Mouse (Mus musculus) liver, adult 2 months (tissue): ENCODE data around the gene Cep250. TPM values are rescaled to one million over a fixed set of nuclear protein-coding genes. Genes with fewer than 3 reads are reported as not detected.

Experiments used
- DNase-seq: peaks from one replicate; pipeline ENCODE4 v3.0.0-alpha.2; 2011; ENCODE audit warnings: low read depth, low spot score; ENCODE audit errors: extremely low read depth
- H3K27ac ChIP-seq: fragments of 200-500 bp; replicated peaks from 2 replicates; pipeline ENCODE4 v1.5.1; 2012; ENCODE audit warnings: low read depth, mild to moderate bottlenecking, control low read depth, inconsistent platforms, low read length; ENCODE audit not compliant: insufficient read depth
- H3K27me3 ChIP-seq: fragments of 200-500 bp; 2 replicates; pipeline ENCODE4 v1.6.1; 2012; ENCODE audit warnings: mild to moderate bottlenecking, moderate library complexity, low read length, inconsistent platforms; ENCODE audit not compliant: control insufficient read depth, insufficient read depth
- H3K36me3 ChIP-seq: fragments of 200-500 bp; 2 replicates; pipeline ENCODE4 v1.6.1; 2012; ENCODE audit warnings: low read length, inconsistent platforms; ENCODE audit not compliant: control insufficient read depth, insufficient read depth
- H3K4me1 ChIP-seq: fragments of 200-500 bp; 2 replicates; pipeline ENCODE4 v1.6.1; 2011; ENCODE audit warnings: low read length; ENCODE audit not compliant: control insufficient read depth, insufficient read depth
- H3K4me3 ChIP-seq: fragments of 200-500 bp; 2 replicates; pipeline ENCODE4 v1.5.1; 2011; ENCODE audit warnings: low read depth, mild to moderate bottlenecking, control low read depth, low read length, moderate library complexity; ENCODE audit not compliant: insufficient read depth
- H3K79me2 ChIP-seq: fragments of 200-500 bp; 2 replicates; pipeline ENCODE4 v1.6.1; 2012; ENCODE audit warnings: inconsistent platforms, mild to moderate bottlenecking, low read length, moderate library complexity; ENCODE audit not compliant: control insufficient read depth, insufficient read depth
- H3K9ac ChIP-seq: fragments of 200-500 bp; 2 replicates; pipeline ENCODE4 v1.6.1; 2012; ENCODE audit warnings: low read depth, mild to moderate bottlenecking, control low read depth, inconsistent platforms, low read length
- CTCF ChIP-seq: fragments of 200-500 bp; IDR thresholded peaks from 2 replicates; pipeline ENCODE4 v1.5.1; 2011; ENCODE audit warnings: low read depth, low read length, control low read depth
- POLR2A ChIP-seq: fragments of 200-500 bp; IDR thresholded peaks from 2 replicates; pipeline ENCODE4 v1.6.1; 2011; ENCODE audit warnings: low read length, control low read depth; ENCODE audit not compliant: insufficient read depth; ENCODE audit errors: extremely low read depth
- WGBS: fragments of 180-500 bp; shearing (Covaris S2); methylation state at CpG from one replicate; pipeline ENCODE4 v1.1.7; 2018; 5-methylcytosine and 5-hydroxymethylcytosine counted together
- polyA plus RNA-seq: library from polyadenylated mRNA; depleted of rRNA; stranded (reverse); fragments of >200 nt; gene quantifications from 2 replicates; pipeline ENCODE4 v1.2.3, GENCODE M21; 2012
- total RNA-seq: library from RNA; depleted of rRNA; stranded (reverse); fragments of >200 nt; gene quantifications from 2 replicates; pipeline ENCODE4 v1.2.3, GENCODE M21; 2014

The Cep250 gene
- total and polyA plus RNA-seq, 2 experiments = 2.3 to 2.5 TPM

- 90% methylated on average over 14 of the region's 14 CpGs for WGBS
- Histone ChIP-seq H3K4me1 (no peaks in the 10 kb centered on the region), H3K79me2 (no peaks in the 10 kb centered on the region), H3K4me3 (no peak overlapping the region), H3K27ac (no peak overlapping the region), H3K27me3 (no peaks in the 10 kb centered on the region), H3K9ac (no peak overlapping the region), H3K36me3 (peaks cover 42% of the 10 kb centered on the region)
- TF ChIP-seq POLR2A = no peak
- no peak for TF ChIP-seq CTCF
- DNase-seq = no peak
Observed at GRCm38 (mm10) chr2:155974087-155974731, 18.0 kb downstream of the Cep250 start.

- WGBS = 77% methylated on average over 5 of the region's 5 CpGs
- Histone ChIP-seq H3K4me1 (no peaks in the 10 kb centered on the region), H3K36me3 (peaks cover 44% of the 10 kb centered on the region), H3K27me3 (no peaks in the 10 kb centered on the region), H3K27ac (no peak overlapping the region), H3K79me2 (no peaks in the 10 kb centered on the region), H3K9ac (0 out of 2 replicates have a peak overlapping the region, but pooled peaks have one; percentile 27), H3K4me3 (peak overlapping the region; percentile 27; the same call in 1 of the 2 replicates)
- peak; percentile 22 for DNase-seq
- TF ChIP-seq POLR2A (no peak), CTCF (no peak)
Observed at GRCm38 (mm10) chr2:155979328-155979991, 23.2 kb downstream of the Cep250 start.

- TF ChIP-seq POLR2A (no peak), CTCF (no peak)
- Histone ChIP-seq H3K36me3 (peaks cover 32% of the 10 kb centered on the region), H3K27ac (no peak overlapping the region), H3K79me2 (no peaks in the 10 kb centered on the region), H3K9ac (no peak overlapping the region), H3K27me3 (no peaks in the 10 kb centered on the region), H3K4me1 (no peaks in the 10 kb centered on the region), H3K4me3 (no peak overlapping the region)
- WGBS = 88% methylated on average over 7 of the region's 7 CpGs
- DNase-seq = no peak
Observed at GRCm38 (mm10) chr2:155985776-155986175, 29.5 kb downstream of the Cep250 start.

GRCm38 (mm10) chr2:155987131-155987530, 30.9 kb downstream of the Cep250 start:
- Histone ChIP-seq H3K9ac (no peak overlapping the region), H3K79me2 (no peaks in the 10 kb centered on the region), H3K36me3 (peaks cover 21% of the 10 kb centered on the region), H3K27me3 (no peaks in the 10 kb centered on the region), H3K4me3 (no peak overlapping the region), H3K27ac (no peak overlapping the region), H3K4me1 (no peaks in the 10 kb centered on the region)
- TF ChIP-seq POLR2A = no peak
- no peak for TF ChIP-seq CTCF
- WGBS = 98% methylated on average over 6 of the region's 6 CpGs
- no peak for DNase-seq

GRCm38 (mm10) chr2:155989085-155989484, 32.8 kb downstream of the Cep250 start:
- TF ChIP-seq CTCF (no peak), POLR2A (no peak)
- 89% methylated on average over 4 of the region's 4 CpGs for WGBS
- H3K79me2 ChIP-seq = no peaks in the 10 kb centered on the region
- no peak overlapping the region for H3K4me3 ChIP-seq
- no peaks in the 10 kb centered on the region for H3K27me3 ChIP-seq
- no peak for DNase-seq
- H3K9ac ChIP-seq = no peak overlapping the region
- no peaks in the 10 kb centered on the region for H3K4me1 ChIP-seq
- no peak overlapping the region for H3K27ac ChIP-seq
- peaks cover 13% of the 10 kb centered on the region for H3K36me3 ChIP-seq

GRCm38 (mm10) chr2:155991151-155991550, 34.9 kb downstream of the Cep250 start:
- Histone ChIP-seq H3K79me2 (no peaks in the 10 kb centered on the region), H3K4me3 (no peak overlapping the region), H3K27me3 (no peaks in the 10 kb centered on the region), H3K4me1 (no peaks in the 10 kb centered on the region), H3K27ac (no peak overlapping the region), H3K36me3 (peaks cover 5% of the 10 kb centered on the region; the same call in 1 of the 2 replicates), H3K9ac (no peak overlapping the region)
- WGBS = 92% methylated on average over 10 of the region's 10 CpGs
- TF ChIP-seq CTCF = no peak
- no peak for TF ChIP-seq POLR2A
- no peak for DNase-seq
